Mouse (Mus musculus): Measurements from ENCODE around the gene Col15a1. TPM values are rescaled to one million over a fixed set of nuclear protein-coding genes. Genes with fewer than 3 reads are reported as not detected.

Col15a1 gene
- polyA plus RNA-seq, 1 experiment: 15.7 TPM

- Histone ChIP-seq H3K36me3 (ENCODE audit: control insufficient read depth, insufficient read depth, low read length) (no peaks in the 10 kb centered on the region), H3K27me3 (ENCODE audit: control insufficient read depth, insufficient read depth, low read length) (no peaks in the 10 kb centered on the region), H3K4me1 (ENCODE audit: control insufficient read depth, insufficient read depth, insufficient read length, low read length) (peaks cover 10% of the 10 kb centered on the region), H3K27ac (ENCODE audit: insufficient read depth, low read depth, low read length) (peak overlapping the region; percentile 72), H3K4me3 (ENCODE audit: low read depth, low read length) (no peak overlapping the region)
- WGBS: 70% methylated on average over 7 of the region's 7 CpGs
- TF ChIP-seq CTCF (IDR thresholded peaks at IDR 0.05; ENCODE audit: extremely low read depth, insufficient read length, insufficient replicate concordance, low read depth, low read length) (no peak), POLR2A (IDR thresholded peaks at IDR 0.05; ENCODE audit: low read depth, low read length) (no peak)
Measured at GRCm38 (mm10) chr4:47294544-47295070, 86.6 kb downstream of the Col15a1 start.

GRCm38 (mm10) chr4:47295547-47295946 is 87.6 kb downstream of the Col15a1 start:
- Histone ChIP-seq H3K27me3 (ENCODE audit: control insufficient read depth, insufficient read depth, low read length) (no peaks in the 10 kb centered on the region), H3K27ac (ENCODE audit: insufficient read depth, low read depth, low read length) (no peak overlapping the region), H3K4me1 (ENCODE audit: control insufficient read depth, insufficient read depth, insufficient read length, low read length) (peaks cover 6% of the 10 kb centered on the region), H3K4me3 (ENCODE audit: low read depth, low read length) (no peak overlapping the region), H3K36me3 (ENCODE audit: control insufficient read depth, insufficient read depth, low read length) (no peaks in the 10 kb centered on the region)
- WGBS: 54% methylated on average over 3 of the region's 3 CpGs
- TF ChIP-seq CTCF (IDR thresholded peaks at IDR 0.05; ENCODE audit: extremely low read depth, insufficient read length, insufficient replicate concordance, low read depth, low read length): no peak
- TF ChIP-seq POLR2A (IDR thresholded peaks at IDR 0.05; ENCODE audit: low read depth, low read length): no peak

GRCm38 (mm10) chr4:47300701-47301100 is 92.7 kb downstream of the Col15a1 start:
- no peak overlapping the region for H3K27ac ChIP-seq (ENCODE audit: insufficient read depth, low read depth, low read length)
- WGBS: 89% methylated on average over 2 of the region's 2 CpGs
- TF ChIP-seq POLR2A (IDR thresholded peaks at IDR 0.05; ENCODE audit: low read depth, low read length): no peak
- TF ChIP-seq CTCF (IDR thresholded peaks at IDR 0.05; ENCODE audit: extremely low read depth, insufficient read length, insufficient replicate concordance, low read depth, low read length): no peak

GRCm38 (mm10) chr4:47302610-47303009 is 94.6 kb downstream of the Col15a1 start:
- Histone ChIP-seq H3K4me1 (ENCODE audit: control insufficient read depth, insufficient read depth, insufficient read length, low read length) (peaks cover 4% of the 10 kb centered on the region; the same call in 1 of the 2 replicates), H3K27me3 (ENCODE audit: control insufficient read depth, insufficient read depth, low read length) (no peaks in the 10 kb centered on the region), H3K4me3 (ENCODE audit: low read depth, low read length) (no peak overlapping the region), H3K27ac (ENCODE audit: insufficient read depth, low read depth, low read length) (peak overlapping the region; percentile 75), H3K36me3 (ENCODE audit: control insufficient read depth, insufficient read depth, low read length) (no peaks in the 10 kb centered on the region)
- TF ChIP-seq CTCF (IDR thresholded peaks at IDR 0.05; ENCODE audit: extremely low read depth, insufficient read length, insufficient replicate concordance, low read depth, low read length) (no peak), POLR2A (IDR thresholded peaks at IDR 0.05; ENCODE audit: low read depth, low read length) (no peak)
- 87% methylated on average over 7 of the region's 7 CpGs for WGBS

More at GRCm38 (mm10) chr4:47300701-47301100, 92.7 kb downstream of the Col15a1 start:
- Histone ChIP-seq H3K36me3 (ENCODE audit: control insufficient read depth, insufficient read depth, low read length) (no peaks in the 10 kb centered on the region), H3K4me3 (ENCODE audit: low read depth, low read length) (no peak overlapping the region), H3K4me1 (ENCODE audit: control insufficient read depth, insufficient read depth, insufficient read length, low read length) (peaks cover 4% of the 10 kb centered on the region; the same call in 1 of the 2 replicates), H3K27me3 (ENCODE audit: control insufficient read depth, insufficient read depth, low read length) (no peaks in the 10 kb centered on the region)

- H3K36me3 ChIP-seq (ENCODE audit: control insufficient read depth, insufficient read depth, low read length): no peaks in the 10 kb centered on the region
- H3K4me1 ChIP-seq (ENCODE audit: control insufficient read depth, insufficient read depth, insufficient read length, low read length): peaks cover 4% of the 10 kb centered on the region; the same call in 1 of the 2 replicates
- WGBS: 69% methylated on average over 5 of the region's 5 CpGs
- no peak for TF ChIP-seq CTCF (IDR thresholded peaks at IDR 0.05; ENCODE audit: extremely low read depth, insufficient read length, insufficient replicate concordance, low read depth, low read length)
- TF ChIP-seq POLR2A (IDR thresholded peaks at IDR 0.05; ENCODE audit: low read depth, low read length): no peak
- H3K27me3 ChIP-seq (ENCODE audit: control insufficient read depth, insufficient read depth, low read length): no peaks in the 10 kb centered on the region
- H3K4me3 ChIP-seq (ENCODE audit: low read depth, low read length): no peak overlapping the region
- peak overlapping the region; percentile 75 for H3K27ac ChIP-seq (ENCODE audit: insufficient read depth, low read depth, low read length)
Measured at GRCm38 (mm10) chr4:47303340-47303998, 95.5 kb downstream of the Col15a1 start.

- Histone ChIP-seq H3K27me3 (ENCODE audit: control insufficient read depth, insufficient read depth, low read length) (no peaks in the 10 kb centered on the region), H3K4me1 (ENCODE audit: control insufficient read depth, insufficient read depth, insufficient read length, low read length) (peaks cover 14% of the 10 kb centered on the region; the same call in 1 of the 2 replicates), H3K4me3 (ENCODE audit: low read depth, low read length) (no peak overlapping the region), H3K27ac (ENCODE audit: insufficient read depth, low read depth, low read length) (peak overlapping the region; percentile 27), H3K36me3 (ENCODE audit: control insufficient read depth, insufficient read depth, low read length) (no peaks in the 10 kb centered on the region)
- WGBS: 51% methylated on average over 12 of the region's 12 CpGs
- TF ChIP-seq CTCF (IDR thresholded peaks at IDR 0.05; ENCODE audit: extremely low read depth, insufficient read length, insufficient replicate concordance, low read depth, low read length): no peak
- no peak for TF ChIP-seq POLR2A (IDR thresholded peaks at IDR 0.05; ENCODE audit: low read depth, low read length)
Measured at GRCm38 (mm10) chr4:47309886-47310625, 102.1 kb downstream of the Col15a1 start.

GRCm38 (mm10) chr4:47310812-47311211 is 102.9 kb downstream of the Col15a1 start:
- WGBS: 19% methylated on average over 6 of the region's 6 CpGs
- Histone ChIP-seq H3K4me1 (ENCODE audit: control insufficient read depth, insufficient read depth, insufficient read length, low read length) (peaks cover 14% of the 10 kb centered on the region; the same call in 1 of the 2 replicates), H3K27me3 (ENCODE audit: control insufficient read depth, insufficient read depth, low read length) (no peaks in the 10 kb centered on the region), H3K27ac (ENCODE audit: insufficient read depth, low read depth, low read length) (peak overlapping the region; percentile 27), H3K4me3 (ENCODE audit: low read depth, low read length) (no peak overlapping the region), H3K36me3 (ENCODE audit: control insufficient read depth, insufficient read depth, low read length) (no peaks in the 10 kb centered on the region)
- TF ChIP-seq CTCF (IDR thresholded peaks at IDR 0.05; ENCODE audit: extremely low read depth, insufficient read length, insufficient replicate concordance, low read depth, low read length) (no peak), POLR2A (IDR thresholded peaks at IDR 0.05; ENCODE audit: low read depth, low read length) (no peak)
